Mouse (Mus musculus) spleen, adult 2 months (tissue): ENCODE results near the gene Col6a2. TPM values are rescaled to one million over a fixed set of nuclear protein-coding genes. Genes with fewer than 3 reads are reported as not detected.

Source experiments
- DNase-seq, 2 experiments: peaks; one replicate each; pipeline versions ENCODE4 v3.0.0 to v3.0.0-alpha.2; 2012 to 2021; ENCODE audit warnings: low spot score in 2 of 2, low read depth in 1 of 2
- H3K27ac ChIP-seq: fragments of 200-500 bp; 2 replicates; pipeline ENCODE4 v1.5.1; 2012; ENCODE audit warnings: low read length, inconsistent platforms; ENCODE audit not compliant: insufficient read depth
- H3K27me3 ChIP-seq: fragments of 200-500 bp; 2 replicates; pipeline ENCODE4 v1.6.1; 2012; ENCODE audit warnings: mild to moderate bottlenecking, moderate library complexity, low read length, inconsistent platforms; ENCODE audit not compliant: control insufficient read depth, insufficient read depth
- H3K36me3 ChIP-seq: fragments of 200-500 bp; 2 replicates; pipeline ENCODE4 v1.6.1; 2012; ENCODE audit warnings: mild to moderate bottlenecking, low read length, inconsistent platforms; ENCODE audit not compliant: control insufficient read depth, insufficient read depth
- H3K4me1 ChIP-seq: fragments of 200-500 bp; 2 replicates; pipeline ENCODE4 v1.6.1; 2011; ENCODE audit warnings: inconsistent platforms; ENCODE audit not compliant: control insufficient read depth, insufficient read depth, insufficient read length
- H3K4me3 ChIP-seq: fragments of 200-500 bp; 2 replicates; pipeline ENCODE4 v1.5.1; 2011; ENCODE audit warnings: mild to moderate bottlenecking, inconsistent platforms; ENCODE audit not compliant: insufficient read depth, insufficient read length; ENCODE audit errors: extremely low read depth
- CTCF ChIP-seq: fragments of 200-500 bp; IDR thresholded peaks from 2 replicates; pipeline ENCODE4 v1.5.1; 2011; ENCODE audit warnings: mild to moderate bottlenecking, inconsistent platforms; ENCODE audit not compliant: insufficient read depth, insufficient read length, insufficient replicate concordance; ENCODE audit errors: extremely low read depth
- POLR2A ChIP-seq: fragments of 200-500 bp; IDR thresholded peaks from 2 replicates; pipeline ENCODE4 v1.6.1; 2011; ENCODE audit warnings: low read depth, low read length, inconsistent platforms
- WGBS: fragments of 180-500 bp; shearing (Covaris S2); methylation state at CpG from one replicate; pipeline ENCODE4 v1.1.7; 2018; 5-methylcytosine and 5-hydroxymethylcytosine counted together
- polyA plus RNA-seq: library from polyadenylated mRNA; depleted of rRNA; stranded (reverse); fragments of >200 nt; gene quantifications from 2 replicates; pipeline ENCODE4 v1.2.3, GENCODE M21; 2012

Gene Col6a2
- polyA plus RNA-seq, 1 experiment: 11.7 TPM

DNA sequence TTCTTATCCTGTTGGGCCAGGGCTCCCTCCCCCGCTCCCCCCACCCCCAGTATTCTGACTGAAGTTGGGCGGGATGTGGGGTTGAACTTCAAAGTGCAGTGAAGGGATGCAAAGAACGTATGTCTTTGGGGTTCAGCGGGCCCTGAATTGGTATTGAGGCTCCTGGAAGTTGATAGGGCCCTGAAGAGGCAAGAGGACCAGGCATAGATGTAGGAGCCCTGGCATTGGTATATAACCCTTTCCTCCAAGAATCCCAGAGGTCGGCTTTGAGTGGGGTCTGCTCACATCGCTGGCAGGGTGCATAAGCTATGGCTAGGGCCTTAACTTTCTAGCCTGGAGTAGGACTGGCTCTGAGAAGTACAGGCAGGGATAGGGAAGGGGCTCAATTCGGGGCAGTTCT is 304 bp upstream of the Col6a2 start:
- Histone ChIP-seq H3K27ac (no peak overlapping the region), H3K4me1 (peaks cover 2% of the 10 kb centered on the region; the same call in 1 of the 2 replicates), H3K27me3 (no peaks in the 10 kb centered on the region), H3K36me3 (no peaks in the 10 kb centered on the region), H3K4me3 (no peak overlapping the region)
- WGBS: 19% methylated on average over 7 of the region's 7 CpGs
- TF ChIP-seq POLR2A (no peak), CTCF (no peak)
- no peak for DNase-seq

DNA sequence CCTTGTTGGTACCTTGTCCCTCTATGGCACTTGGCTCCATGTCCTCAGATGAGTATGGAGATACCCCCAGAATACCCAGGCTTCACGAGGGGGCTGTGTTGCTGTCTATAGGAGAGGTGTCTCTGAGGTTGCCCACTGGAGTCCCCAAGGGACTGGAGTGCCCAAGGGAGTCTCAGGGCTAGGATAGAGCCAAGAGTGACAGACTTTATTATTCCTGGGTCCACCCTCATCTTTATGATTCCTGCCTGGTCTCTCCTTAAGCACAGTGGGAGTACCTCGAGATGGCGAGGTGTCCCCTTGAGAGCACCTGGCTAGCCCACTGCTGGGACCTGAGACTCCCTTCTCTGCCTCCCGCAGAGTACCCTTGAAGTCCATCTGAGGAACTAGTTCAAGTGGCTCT is 1.0 kb downstream of the Col6a2 start:
- WGBS: 81% methylated on average over 4 of the region's 4 CpGs
- TF ChIP-seq CTCF (no peak), POLR2A (no peak)
- no peak for DNase-seq

DNA sequence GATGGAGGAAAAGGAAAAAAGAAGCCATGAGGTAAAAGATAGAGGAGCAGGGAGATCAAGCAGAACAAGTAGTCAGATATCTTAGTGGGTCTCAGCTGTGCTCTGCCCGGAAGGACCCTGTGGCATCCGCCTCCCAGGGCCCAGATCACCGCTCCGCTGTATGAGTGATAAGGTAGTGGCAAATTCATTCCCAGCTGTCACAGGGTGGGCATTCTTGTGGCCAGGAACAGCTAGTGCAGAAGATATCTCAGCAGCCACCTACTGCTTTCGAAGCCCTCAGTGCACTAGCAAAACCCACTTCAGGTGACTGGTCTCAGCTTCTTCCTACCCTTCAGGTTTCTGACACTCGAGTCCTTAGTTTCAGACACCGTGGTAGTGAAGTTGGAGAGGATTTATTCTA is 11.0 kb downstream of the Col6a2 start:
- no peak for TF ChIP-seq CTCF
- TF ChIP-seq POLR2A: no peak
- H3K4me3 ChIP-seq: no peak overlapping the region
- no peak for DNase-seq
- H3K36me3 ChIP-seq: no peaks in the 10 kb centered on the region
- no peak overlapping the region for H3K27ac ChIP-seq
- WGBS: 79% methylated on average over 7 of the region's 7 CpGs
- no peaks in the 10 kb centered on the region for H3K27me3 ChIP-seq
- H3K4me1 ChIP-seq: no peaks in the 10 kb centered on the region

More for the DNA sequence above, 1.0 kb downstream of the Col6a2 start:
- Histone ChIP-seq H3K4me3 (no peak overlapping the region), H3K27me3 (no peaks in the 10 kb centered on the region), H3K36me3 (no peaks in the 10 kb centered on the region), H3K4me1 (peaks cover 2% of the 10 kb centered on the region; the same call in 1 of the 2 replicates), H3K27ac (no peak overlapping the region)

DNA sequence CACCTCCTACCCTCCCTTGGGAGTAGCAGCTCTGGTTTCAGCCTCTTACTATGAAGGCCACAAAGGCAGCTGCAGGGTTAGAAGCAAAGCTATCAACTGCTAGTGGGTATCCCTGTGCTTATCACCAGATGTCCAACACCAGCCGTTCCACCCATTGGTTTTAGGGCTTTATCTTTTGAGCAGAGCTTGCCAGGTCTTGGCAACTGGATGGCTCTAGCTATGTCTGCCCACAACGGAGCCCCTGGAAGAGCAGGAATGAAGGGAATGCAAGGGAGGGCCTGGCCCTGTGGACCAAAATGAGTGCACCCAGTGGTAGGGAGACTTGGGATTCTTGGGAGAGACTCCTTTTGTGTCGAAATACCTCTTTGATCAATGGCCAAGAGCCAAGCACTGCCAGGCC is 20.7 kb downstream of the Col6a2 start:
- 79% methylated on average over 3 of the region's 3 CpGs for WGBS
- DNase-seq: no peak
- Histone ChIP-seq H3K27me3 (no peaks in the 10 kb centered on the region), H3K36me3 (no peaks in the 10 kb centered on the region), H3K27ac (no peak overlapping the region), H3K4me1 (no peaks in the 10 kb centered on the region), H3K4me3 (no peak overlapping the region)
- TF ChIP-seq CTCF: no peak
- TF ChIP-seq POLR2A: no peak

DNA sequence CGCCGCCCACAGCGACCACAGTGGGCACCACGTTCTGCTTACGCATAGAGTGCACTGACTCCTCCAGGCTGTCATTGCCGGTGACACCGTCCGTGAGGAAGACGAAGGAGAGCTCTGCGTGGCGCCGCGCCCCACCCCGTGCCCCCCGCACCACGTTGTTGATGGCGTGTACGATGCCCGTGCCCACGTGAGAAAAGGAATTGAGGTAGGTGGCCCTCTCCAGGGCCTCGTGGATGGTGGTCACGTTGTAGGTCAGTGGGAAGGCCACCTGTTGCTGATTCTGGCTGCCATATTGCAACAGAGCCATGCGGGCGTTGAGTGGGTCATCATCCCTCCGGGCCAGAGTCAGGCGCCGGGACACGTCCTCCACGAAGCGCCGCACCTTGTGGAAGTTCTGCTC is 27.1 kb downstream of the Col6a2 start:
- H3K27ac ChIP-seq: no peak overlapping the region
- TF ChIP-seq POLR2A (no peak), CTCF (no peak)
- no peaks in the 10 kb centered on the region; the same call in 1 of the 2 replicates for H3K4me1 ChIP-seq
- H3K27me3 ChIP-seq: no peaks in the 10 kb centered on the region
- 93% methylated on average over 31 of the region's 31 CpGs for WGBS
- H3K4me3 ChIP-seq: no peak overlapping the region
- H3K36me3 ChIP-seq: no peaks in the 10 kb centered on the region
- no peak for DNase-seq

DNA sequence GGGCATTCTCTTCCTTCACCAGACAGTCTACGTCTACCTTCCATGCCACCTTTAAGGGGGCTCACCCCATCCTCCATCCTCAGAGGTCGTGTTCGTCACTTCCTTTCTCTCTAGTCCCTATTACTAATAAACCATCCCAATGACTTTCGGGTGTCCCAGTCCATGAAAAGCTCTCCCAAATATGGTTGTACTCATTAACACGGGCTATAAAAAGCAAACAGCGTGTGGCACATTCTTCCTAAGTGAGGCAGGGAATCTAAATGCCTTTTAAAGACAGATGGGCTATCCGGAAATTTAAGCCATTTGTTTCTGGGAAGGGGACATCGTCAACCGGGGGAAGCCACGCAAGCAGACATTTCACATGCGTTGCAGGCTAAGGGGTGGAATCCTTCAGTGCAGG is 33.2 kb downstream of the Col6a2 start:
- TF ChIP-seq CTCF: no peak
- TF ChIP-seq POLR2A: no peak
- Histone ChIP-seq H3K4me1 (no peaks in the 10 kb centered on the region; the same call in 1 of the 2 replicates), H3K27ac (no peak overlapping the region), H3K36me3 (no peaks in the 10 kb centered on the region), H3K27me3 (no peaks in the 10 kb centered on the region), H3K4me3 (no peak overlapping the region)
- no peak for DNase-seq
- 84% methylated on average over 11 of the region's 11 CpGs for WGBS

DNA sequence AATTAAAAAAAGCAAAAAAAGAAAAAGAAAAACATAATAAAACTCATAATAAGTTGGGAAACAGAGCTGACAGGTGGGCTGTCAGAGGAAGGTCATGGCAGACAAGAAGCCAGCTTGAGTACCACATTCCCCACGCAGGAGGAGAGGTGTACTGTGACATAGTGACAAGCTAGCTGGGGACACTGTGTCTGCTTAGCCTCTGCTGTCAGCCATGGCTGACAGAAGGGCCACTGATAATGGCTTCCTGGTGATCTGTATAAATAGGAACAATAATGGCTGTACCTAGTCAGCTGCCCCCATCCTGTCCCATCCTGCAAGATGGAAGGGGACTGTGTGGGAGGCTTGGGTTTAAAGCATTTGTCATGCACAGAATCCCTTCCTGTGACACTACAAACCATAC is 37.2 kb downstream of the Col6a2 start:
- no peak for TF ChIP-seq CTCF
- TF ChIP-seq POLR2A: no peak
- H3K4me1 ChIP-seq: no peaks in the 10 kb centered on the region
- no peaks in the 10 kb centered on the region for H3K36me3 ChIP-seq
- no peaks in the 10 kb centered on the region for H3K27me3 ChIP-seq
- H3K27ac ChIP-seq: no peak overlapping the region
- 48% methylated on average over 1 of the region's 1 CpGs for WGBS
- no peak overlapping the region for H3K4me3 ChIP-seq
- no peak for DNase-seq
